Mouse (Mus musculus) CD4-positive, CD25-positive, alpha-beta regulatory T cell, adult 4 months (primary cell): ENCODE results near the gene Gm12258. TPM values are rescaled to one million over a fixed set of nuclear protein-coding genes. Genes with fewer than 3 reads are reported as not detected.

Source experiments
- ATAC-seq: one replicate; pipeline ENCODE4 v1.8.0; 2017
- polyA plus RNA-seq, 2 experiments: library from polyadenylated mRNA; unstranded; fragments of 100-300 nt; shearing (Covaris generic); gene quantifications; one replicate each; pipeline ENCODE4 v1.2.1; 2017

Gene Gm12258
- polyA plus RNA-seq, 2 experiments from 2014 or later = 7.1 to 7.9 TPM

GRCm38 (mm10) chr11:58903511-58904409, 56.8 kb downstream of the Gm12258 start, which contains the start of gene Zfp39:
TSS of gene Zfp39 (minus strand) at chr11:58904225.
- peak; percentile 99 for ATAC-seq

GRCm38 (mm10) chr11:58904410-58904718, 57.4 kb downstream of the Gm12258 start:
- ATAC-seq = no peak

GRCm38 (mm10) chr11:58904838-58905237, 57.9 kb downstream of the Gm12258 start:
- no peak for ATAC-seq

Other genes starting within 250 kb of the Gm12258 start
- not detected for gene 2210407C18Rik, start 231.1 kb upstream of the Gm12258 start, polyA plus RNA-seq
- not detected for gene Olfr323, start 216.7 kb upstream of the Gm12258 start, polyA plus RNA-seq
- not detected for gene Trim58, start 206.7 kb upstream of the Gm12258 start, polyA plus RNA-seq
- not detected for gene Olfr322, start 188.4 kb upstream of the Gm12258 start, polyA plus RNA-seq
- not detected for gene Olfr320, start 166.1 kb upstream of the Gm12258 start, polyA plus RNA-seq
- not detected for gene Olfr319, start 148.0 kb upstream of the Gm12258 start, polyA plus RNA-seq
- not detected for gene Olfr318, start 123.1 kb upstream of the Gm12258 start, polyA plus RNA-seq
- gene Olfr317, start 107.9 kb upstream of the Gm12258 start, polyA plus RNA-seq = not detected
- not detected for gene Olfr316, start 94.4 kb upstream of the Gm12258 start, polyA plus RNA-seq
- not detected for gene Olfr315, start 74.0 kb upstream of the Gm12258 start, polyA plus RNA-seq
- not detected for gene Olfr314, start 64.2 kb upstream of the Gm12258 start, polyA plus RNA-seq
- under 1 TPM in 1 of 2 experiments, not detected in 1; 1.00 TPM for gene Fam183b, start 45.2 kb upstream of the Gm12258 start, polyA plus RNA-seq
- gene Olfr313, start 32.2 kb upstream of the Gm12258 start, polyA plus RNA-seq = not detected
- under 1 TPM in 1 of 2 experiments, not detected in 1; 0.13 TPM for gene Olfr312, start 17.9 kb upstream of the Gm12258 start, polyA plus RNA-seq
- gene Olfr311, start 7.9 kb upstream of the Gm12258 start, polyA plus RNA-seq = not detected
- 10 to 100 TPM; 11.0 to 14.5 TPM for gene 2810021J22Rik, start 20.1 kb downstream of the Gm12258 start, polyA plus RNA-seq
- gene Zfp39, start 57.1 kb downstream of the Gm12258 start, polyA plus RNA-seq = 10 to 100 TPM in 1 of 2 experiments, 1 to 10 TPM in 1; 8.2 to 10.6 TPM
- gene Btnl10, start 70.8 kb downstream of the Gm12258 start, polyA plus RNA-seq = not detected
- gene Rnf187, start 91.8 kb downstream of the Gm12258 start, polyA plus RNA-seq = 10 to 100 TPM in 1 of 2 experiments, 1 to 10 TPM in 1; 10.0 to 18.7 TPM
- gene Hist3h2ba, start 101.8 kb downstream of the Gm12258 start, polyA plus RNA-seq = 1 to 10 TPM; 4.9 to 6.6 TPM
- 10 to 100 TPM in 1 of 2 experiments, 1 to 10 TPM in 1; 9.6 to 10.3 TPM for gene Hist3h2a, start 107.5 kb downstream of the Gm12258 start, polyA plus RNA-seq
- gene Trim17, start 107.5 kb downstream of the Gm12258 start, polyA plus RNA-seq = under 1 TPM; 0.28 to 0.46 TPM
- 10 to 100 TPM; 23.7 to 27.1 TPM for gene Trim11, start 130.9 kb downstream of the Gm12258 start, polyA plus RNA-seq